Mouse (Mus musculus) fibroblast of lung, adult 2 months (primary cell): Measurements from ENCODE around the gene Pcsk1n.

Experiments
- DNase-seq: peaks from one replicate; pipeline ENCODE4 v3.0.0-alpha.2; 2011; ENCODE audit warnings: low read depth

Gene Pcsk1n

GRCm38 (mm10) chrX:7947108-7947899 lies 27.7 kb downstream of the Pcsk1n start, which contains the start of gene Hdac6:
TSS of gene Hdac6 (minus strand) at chrX:7947889.
- DNase-seq: no peak

GRCm38 (mm10) chrX:7947900-7948492 lies 28.4 kb downstream of the Pcsk1n start:
- DNase-seq: peak; percentile 90

GRCm38 (mm10) chrX:7950091-7950490 lies 30.5 kb downstream of the Pcsk1n start:
- DNase-seq: no peak

GRCm38 (mm10) chrX:7958868-7959267 lies 39.2 kb downstream of the Pcsk1n start:
- no peak for DNase-seq

- no peak for DNase-seq
Measured at GRCm38 (mm10) chrX:7963829-7964626, 44.4 kb downstream of the Pcsk1n start.

- no peak for DNase-seq
Measured at GRCm38 (mm10) chrX:7966161-7966560, 46.5 kb downstream of the Pcsk1n start.

- no peak for DNase-seq
Measured at GRCm38 (mm10) chrX:7967596-7968201, 48.1 kb downstream of the Pcsk1n start.

- no peak for DNase-seq
Measured at GRCm38 (mm10) chrX:7968226-7968625, 48.6 kb downstream of the Pcsk1n start.

- DNase-seq: no peak
Measured at GRCm38 (mm10) chrX:7968899-7969298, 49.3 kb downstream of the Pcsk1n start.

- no peak for DNase-seq
Measured at GRCm38 (mm10) chrX:7971292-7971691, 51.7 kb downstream of the Pcsk1n start.
